Mouse (Mus musculus): ENCODE measurements around the gene H60b. TPM values are rescaled to one million over a fixed set of nuclear protein-coding genes. Genes with fewer than 3 reads are reported as not detected.
A peak's percentile ranks its signal among the peaks of the same experiment; 100 is the strongest.
"Not testable (repeated sequence)": the region's sequence is repeated elsewhere in the genome, so short reads cannot be mapped to it uniquely, and the experiment has no call there.

H60b gene
- 0.88 TPM in 2 replicates for polyA plus RNA-seq (2015; fragmentation: Nextera tagmentation; extraction: Ambion mirVana)

DNA sequence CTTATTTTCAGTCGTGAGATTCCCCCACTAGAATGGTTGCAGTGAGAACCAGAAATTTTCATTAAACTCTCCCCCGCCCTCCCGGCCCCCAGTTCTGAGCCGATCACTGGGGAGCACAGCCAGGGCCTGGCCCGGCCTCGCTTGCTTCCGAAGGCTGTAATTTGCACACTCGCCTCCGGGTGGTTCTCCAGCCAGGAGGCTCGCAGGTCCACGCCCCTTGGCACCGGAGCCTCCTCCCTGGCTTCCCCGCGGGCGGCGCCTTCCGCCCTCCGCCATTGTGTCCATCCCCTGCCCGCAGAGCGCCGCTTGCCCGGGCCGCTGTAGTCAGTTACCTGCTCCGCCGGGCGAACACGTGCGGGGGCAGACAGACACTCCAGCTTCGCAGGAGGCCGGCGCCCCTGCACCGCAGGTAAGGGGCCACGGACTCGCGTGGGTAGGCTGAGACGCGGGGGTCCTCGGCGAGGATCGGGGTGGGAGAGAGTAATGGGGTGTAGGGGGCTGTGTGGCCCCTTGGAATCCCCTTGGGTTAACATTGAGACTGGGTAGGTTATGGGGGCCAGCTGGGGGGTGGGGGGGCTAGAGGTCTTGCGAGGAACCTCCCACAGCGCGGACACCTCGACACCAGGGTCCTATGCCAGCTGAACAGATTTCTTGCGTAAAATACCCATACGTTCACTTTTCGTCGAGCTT is at the start of gene H60b, which contains the start of gene Raet1e:
Gene H60b (plus strand): TSS at position 277 of the 690 bp plus-strand sequence.
Gene Raet1e (plus strand): TSS at position 260 of the 690 bp plus-strand sequence.
- H3K9ac ChIP-seq (ENCODE audit: low read depth, low read length); H3K27ac ChIP-seq; H3K4me1 ChIP-seq (replicated peaks; ENCODE audit: insufficient read depth, low read length); H3K9me3 ChIP-seq (replicated peaks; ENCODE audit: low read length); H3K36me3 ChIP-seq (ENCODE audit: insufficient read depth, low read length): not testable (repeated sequence)
- peak within 1 kb of the TSS; percentile 35 for H3K4me3 ChIP-seq (replicated peaks; ENCODE audit: low read depth, low read length)
- peak; percentile 70 for DNase-seq (ENCODE audit: low spot score)
- peak; percentile 41; the same call in 1 of the 2 replicates for TF ChIP-seq CTCF (IDR thresholded peaks at IDR 0.05; ENCODE audit: low read depth)
- H3K4me2 ChIP-seq (ENCODE audit: low read length), result peak within 1 kb of the TSS; percentile 60
- peak; percentile 84 for ATAC-seq (replicated peaks; ENCODE audit: low FRiP score, low read depth)
- peaks cover 29% of the 10 kb centered on the region for H3K27me3 ChIP-seq (ENCODE audit: insufficient read depth, low read length)
- 1% methylated on average over 48 of the region's 48 CpGs for WGBS

DNA sequence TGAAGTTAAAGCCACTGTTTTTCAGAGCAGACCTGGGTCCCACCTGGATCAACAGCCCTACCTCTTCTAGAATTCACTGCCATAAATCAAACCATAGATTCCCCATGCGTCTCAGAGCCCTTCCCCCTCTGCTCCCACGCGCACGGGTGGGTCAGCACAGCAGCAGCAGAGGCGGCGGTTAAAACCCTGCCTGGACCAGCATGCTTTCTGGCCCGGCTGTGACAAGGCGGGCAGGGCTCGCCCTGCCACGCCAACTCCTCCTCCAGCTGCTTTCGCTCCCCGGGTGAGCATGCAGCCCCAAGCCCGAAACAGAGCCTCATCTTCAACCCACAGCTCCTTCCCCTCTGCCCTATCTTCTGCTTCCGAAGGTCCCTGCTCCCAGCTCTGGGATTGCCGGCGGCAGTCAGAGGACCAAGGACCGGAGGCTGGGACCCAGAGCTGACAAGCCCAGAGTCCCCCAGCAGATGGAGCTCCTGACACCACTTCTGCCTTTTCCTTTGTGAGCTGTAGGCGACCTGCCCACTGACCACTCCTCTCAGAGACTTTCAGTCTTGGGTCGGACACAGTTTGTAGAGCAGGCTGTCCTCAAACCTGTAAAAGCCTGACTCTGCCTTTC is 17.6 kb upstream of the H60b start:
- peak; percentile 82 for TF ChIP-seq CTCF (IDR thresholded peaks at IDR 0.05; ENCODE audit: low read depth)
- H3K27ac ChIP-seq, result no peak overlapping the region
- 0% methylated on average over 19 of the region's 19 CpGs for WGBS
- DNase-seq (ENCODE audit: low spot score) (peak; percentile 90), ATAC-seq (replicated peaks; ENCODE audit: low FRiP score, low read depth) (peak; percentile 27; the same call in 1 of the 2 replicates)
- H3K36me3 ChIP-seq (ENCODE audit: insufficient read depth, low read length), result no peaks in the 10 kb centered on the region
- no peaks in the 10 kb centered on the region for H3K27me3 ChIP-seq (ENCODE audit: insufficient read depth, low read length)
- no peaks in the 10 kb centered on the region for H3K4me1 ChIP-seq (replicated peaks; ENCODE audit: insufficient read depth, low read length)
- peak overlapping the region; percentile 66 for H3K4me2 ChIP-seq (ENCODE audit: low read length)
- H3K9me3 ChIP-seq (replicated peaks; ENCODE audit: low read length), result no peaks in the 10 kb centered on the region
- H3K4me3 ChIP-seq (replicated peaks; ENCODE audit: low read depth, low read length), result peak overlapping the region; percentile 34
- peak overlapping the region; percentile 36; the same call in 1 of the 2 replicates for H3K9ac ChIP-seq (ENCODE audit: low read depth, low read length)

DNA sequence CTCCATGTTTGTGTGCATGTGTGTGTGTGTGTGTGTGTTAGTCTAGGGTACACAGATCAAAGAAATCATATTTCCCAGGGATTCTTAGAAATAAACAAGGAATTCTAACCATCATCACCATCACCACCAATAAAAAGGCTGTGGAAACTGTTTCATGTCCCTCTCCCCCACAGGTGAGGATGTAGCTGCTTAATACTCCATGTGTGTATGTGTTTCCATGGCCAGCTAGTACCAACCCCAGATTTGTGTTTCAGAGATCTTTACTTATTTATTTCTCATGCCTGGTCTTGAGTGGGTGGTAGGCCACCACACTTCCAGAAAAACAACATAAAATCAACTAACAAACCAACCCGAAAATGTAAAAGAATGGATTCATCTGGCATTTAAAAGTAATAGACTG is 16.2 kb upstream of the H60b start:
- not testable (repeated sequence) for H3K9ac ChIP-seq (ENCODE audit: low read depth, low read length); H3K27me3 ChIP-seq (ENCODE audit: insufficient read depth, low read length); ATAC-seq (replicated peaks; ENCODE audit: low FRiP score, low read depth); H3K27ac ChIP-seq; H3K36me3 ChIP-seq (ENCODE audit: insufficient read depth, low read length); H3K4me3 ChIP-seq (replicated peaks; ENCODE audit: low read depth, low read length); H3K4me2 ChIP-seq (ENCODE audit: low read length); H3K4me1 ChIP-seq (replicated peaks; ENCODE audit: insufficient read depth, low read length); H3K9me3 ChIP-seq (replicated peaks; ENCODE audit: low read length)
- 85% methylated on average over 1 of the region's 1 CpGs for WGBS
- DNase-seq (ENCODE audit: low spot score), result peak; percentile 76

DNA sequence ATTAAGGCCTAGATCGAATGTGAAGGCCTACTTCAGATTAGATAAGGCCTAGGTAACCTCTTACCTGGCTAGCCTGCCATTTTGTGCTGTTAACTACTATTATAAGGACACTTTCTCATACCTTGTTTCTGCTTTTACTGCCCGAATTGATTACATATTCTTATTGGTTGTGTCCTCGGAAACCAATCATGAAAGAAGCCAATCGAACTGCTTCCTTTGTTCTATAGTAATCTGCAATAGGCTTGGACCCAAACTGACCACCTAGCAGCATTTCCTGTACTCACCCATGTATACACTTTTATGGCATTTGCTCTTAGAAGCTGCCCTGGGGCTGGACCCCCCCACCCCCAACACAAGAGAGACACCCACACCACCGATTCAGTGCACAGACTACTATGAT is 15.5 kb upstream of the H60b start:
- Histone ChIP-seq H3K9ac (ENCODE audit: low read depth, low read length) (no peak overlapping the region), H3K4me1 (replicated peaks; ENCODE audit: insufficient read depth, low read length) (no peaks in the 10 kb centered on the region), H3K27ac (no peak overlapping the region), H3K27me3 (ENCODE audit: insufficient read depth, low read length) (no peaks in the 10 kb centered on the region), H3K36me3 (ENCODE audit: insufficient read depth, low read length) (no peaks in the 10 kb centered on the region), H3K9me3 (replicated peaks; ENCODE audit: low read length) (no peaks in the 10 kb centered on the region), H3K4me3 (replicated peaks; ENCODE audit: low read depth, low read length) (no peak overlapping the region), H3K4me2 (ENCODE audit: low read length) (no peak overlapping the region)
- 79% methylated on average over 5 of the region's 5 CpGs for WGBS
- no peak for TF ChIP-seq CTCF (IDR thresholded peaks at IDR 0.05; ENCODE audit: low read depth)
- ATAC-seq (replicated peaks; ENCODE audit: low FRiP score, low read depth) (no peak), DNase-seq (ENCODE audit: low spot score) (no peak)

DNA sequence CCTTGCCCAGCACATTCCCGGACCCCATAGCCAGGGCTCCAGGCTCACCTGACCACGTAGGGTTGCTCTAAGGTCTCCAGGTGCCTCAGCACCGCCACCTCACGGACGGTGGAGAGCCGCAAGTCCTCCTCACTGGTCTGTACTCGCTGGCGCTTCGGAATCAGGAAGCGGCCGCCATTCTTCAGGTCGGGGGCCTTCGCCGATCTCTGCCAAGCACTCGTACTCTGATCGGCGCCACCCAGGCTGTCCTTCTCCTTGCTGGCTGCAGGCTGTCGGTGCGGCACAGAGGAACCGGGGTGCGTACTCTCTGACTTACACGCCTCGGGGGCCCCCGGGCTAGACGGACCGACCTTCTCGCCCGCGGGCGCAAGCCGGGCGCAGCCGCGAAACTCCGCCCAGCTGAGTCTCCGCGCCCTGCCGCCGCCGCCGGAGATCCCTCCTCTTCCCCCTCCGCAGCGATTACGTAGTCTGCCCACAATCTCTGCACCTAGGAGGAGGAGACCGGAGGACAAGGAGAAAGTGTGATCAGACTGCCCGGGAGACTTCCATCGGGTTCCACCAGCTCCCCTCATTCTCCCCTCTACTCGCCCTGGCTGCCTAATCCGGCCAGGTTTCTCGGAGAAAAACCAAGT is 9.8 kb upstream of the H60b start:
- DNase-seq (ENCODE audit: low spot score), result peak; percentile 80
- peak; percentile 92 for ATAC-seq (replicated peaks; ENCODE audit: low FRiP score, low read depth)
- no peaks in the 10 kb centered on the region for H3K9me3 ChIP-seq (replicated peaks; ENCODE audit: low read length)
- H3K27me3 ChIP-seq (ENCODE audit: insufficient read depth, low read length), result peaks cover 7% of the 10 kb centered on the region
- H3K36me3 ChIP-seq (ENCODE audit: insufficient read depth, low read length), result no peaks in the 10 kb centered on the region
- WGBS, result 0% methylated on average over 44 of the region's 50 CpGs
- peak overlapping the region; percentile 47; the same call in 1 of the 2 replicates for H3K27ac ChIP-seq
- H3K4me1 ChIP-seq (replicated peaks; ENCODE audit: insufficient read depth, low read length), result peaks cover 6% of the 10 kb centered on the region; the same call in 1 of the 2 replicates
- peak overlapping the region; percentile 97 for H3K4me2 ChIP-seq (ENCODE audit: low read length)
- peak; percentile 69 for TF ChIP-seq CTCF (IDR thresholded peaks at IDR 0.05; ENCODE audit: low read depth)
- H3K9ac ChIP-seq (ENCODE audit: low read depth, low read length), result peak overlapping the region; percentile 79
- peak overlapping the region; percentile 78 for H3K4me3 ChIP-seq (replicated peaks; ENCODE audit: low read depth, low read length)

DNA sequence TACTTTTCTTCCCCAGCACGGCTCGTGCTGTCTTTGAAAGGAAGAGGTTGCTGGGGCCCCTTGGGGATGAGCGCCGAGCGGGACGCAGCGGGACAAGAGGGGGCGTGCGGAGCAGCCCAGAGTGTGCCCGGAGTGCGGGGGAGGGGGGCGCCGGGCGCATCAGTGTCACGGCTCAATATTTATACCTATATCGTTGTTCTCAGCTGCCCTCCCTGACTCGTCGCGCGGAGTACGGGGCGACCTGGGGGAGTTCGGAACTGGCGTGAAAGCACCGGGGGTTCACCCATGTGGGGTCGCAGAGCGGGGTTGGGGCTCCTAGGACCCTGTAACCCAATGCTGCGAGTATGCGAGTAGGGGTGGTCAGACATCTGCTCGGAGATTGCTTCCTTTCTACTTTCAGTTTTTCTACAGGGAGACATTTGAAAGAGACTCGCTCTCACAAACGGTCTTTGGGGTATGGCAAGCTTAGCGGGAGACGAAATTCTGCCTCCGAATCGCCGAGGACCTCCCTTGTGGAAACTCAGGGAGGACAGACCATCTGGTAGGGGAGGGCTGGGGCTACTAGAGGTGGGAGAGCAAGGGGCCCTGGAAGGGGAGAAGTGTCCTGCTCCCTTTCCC is 9.2 kb upstream of the H60b start, which contains the start of gene E030030I06Rik:
Gene E030030I06Rik (minus strand): TSS at position 198 of the 618 bp plus-strand sequence.
- under 1% methylated on average over 37 of the region's 37 CpGs for WGBS
- Histone ChIP-seq H3K27ac (peak within 1 kb of the TSS; percentile 47; the same call in 1 of the 2 replicates), H3K36me3 (ENCODE audit: insufficient read depth, low read length) (no peaks in the 10 kb centered on the region), H3K27me3 (ENCODE audit: insufficient read depth, low read length) (peaks cover 7% of the 10 kb centered on the region), H3K9me3 (replicated peaks; ENCODE audit: low read length) (no peaks in the 10 kb centered on the region), H3K4me2 (ENCODE audit: low read length) (peak within 1 kb of the TSS; percentile 97), H3K4me1 (replicated peaks; ENCODE audit: insufficient read depth, low read length) (peaks cover 6% of the 10 kb centered on the region; the same call in 1 of the 2 replicates), H3K9ac (ENCODE audit: low read depth, low read length) (peak within 1 kb of the TSS; percentile 79), H3K4me3 (replicated peaks; ENCODE audit: low read depth, low read length) (peak within 1 kb of the TSS; percentile 78)
- peak; percentile 18 for DNase-seq (ENCODE audit: low spot score)
- ATAC-seq (replicated peaks; ENCODE audit: low FRiP score, low read depth), result peak; percentile 26; the same call in 1 of the 2 replicates
- TF ChIP-seq CTCF (IDR thresholded peaks at IDR 0.05; ENCODE audit: low read depth), result no peak

Measured in kidney, postnatal 0 days (tissue).